Mouse (Mus musculus): ENCODE measurements around the gene Ypel3. TPM values are rescaled to one million over a fixed set of nuclear protein-coding genes. Genes with fewer than 3 reads are reported as not detected.

Gene Ypel3
- total RNA-seq, 2 experiments from 2014 or later: 63.7 to 74.0 TPM

DNA sequence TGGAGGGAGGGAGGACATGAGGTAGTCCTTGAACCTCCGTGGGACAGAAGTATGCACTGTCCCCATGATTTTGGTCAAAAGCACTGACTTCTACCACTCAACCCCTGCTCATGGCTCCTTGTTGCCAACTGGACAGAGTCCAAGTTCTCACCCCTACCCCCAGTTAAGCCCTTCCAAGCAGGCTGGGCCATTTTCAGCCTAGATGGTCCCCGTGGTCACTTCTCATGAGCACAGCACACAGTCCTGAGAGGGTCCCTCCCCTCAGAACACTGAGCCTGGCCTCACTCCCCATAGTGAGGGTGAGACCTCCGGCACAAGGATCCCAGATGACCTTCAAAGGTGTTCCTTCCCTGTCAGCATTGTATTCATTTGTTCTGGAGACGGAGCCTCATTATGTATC lies 12.4 kb downstream of the Ypel3 start:
- intact Hi-C loops (cut with DNase I): no loop called here
- DNase-seq (ENCODE audit: low spot score): no peak

DNA sequence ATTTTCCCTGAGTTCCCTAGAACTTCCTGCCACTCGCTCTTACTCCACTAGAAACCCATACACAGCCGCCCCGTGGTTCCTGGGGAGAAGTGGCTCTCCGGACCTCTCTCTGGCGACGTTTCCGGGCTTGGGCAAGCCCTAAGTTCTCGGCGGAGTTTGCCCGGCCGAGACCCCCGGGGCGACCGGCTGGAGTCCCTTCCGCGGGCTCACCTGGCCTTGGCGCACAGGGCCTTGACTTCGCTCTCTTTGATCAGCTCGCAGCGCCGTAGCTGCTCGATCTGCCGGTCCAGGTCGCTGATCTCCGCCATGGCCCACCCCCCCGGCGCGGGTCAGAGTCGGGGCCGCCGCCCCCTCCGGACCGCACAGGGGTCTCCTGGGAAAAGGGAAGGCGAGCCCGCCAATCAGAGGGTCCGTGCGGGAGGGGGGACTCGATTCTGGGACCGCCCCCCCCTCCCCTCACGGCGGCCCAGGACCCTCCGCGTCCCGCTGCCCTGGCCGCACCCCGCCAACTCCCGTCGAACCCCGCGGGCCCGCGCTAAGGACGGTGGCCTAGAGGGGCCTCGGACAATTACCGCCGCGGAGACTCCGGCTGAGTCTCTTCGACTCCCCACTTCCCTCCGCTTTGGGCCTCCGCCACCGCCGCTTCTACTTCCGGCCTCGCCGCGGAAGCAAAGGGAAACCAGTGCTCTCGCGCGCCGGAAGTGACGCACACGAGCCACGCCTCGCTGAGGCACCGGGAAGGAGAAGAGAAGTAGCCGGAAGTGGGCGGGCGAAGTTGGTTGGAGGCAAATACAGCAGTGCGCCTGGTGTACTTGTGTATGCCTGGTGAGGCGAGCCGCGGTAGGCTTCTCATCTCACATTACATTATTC lies 15.3 kb downstream of the Ypel3 start, which contains the start of gene Ppp4c:
Gene Ppp4c, minus strand, starts transcription at position 646 of the 870 bp plus-strand sequence.
- intact Hi-C loops (cut with DNase I): no loop called here
- DNase-seq (ENCODE audit: low spot score): peak; percentile 93

DNA sequence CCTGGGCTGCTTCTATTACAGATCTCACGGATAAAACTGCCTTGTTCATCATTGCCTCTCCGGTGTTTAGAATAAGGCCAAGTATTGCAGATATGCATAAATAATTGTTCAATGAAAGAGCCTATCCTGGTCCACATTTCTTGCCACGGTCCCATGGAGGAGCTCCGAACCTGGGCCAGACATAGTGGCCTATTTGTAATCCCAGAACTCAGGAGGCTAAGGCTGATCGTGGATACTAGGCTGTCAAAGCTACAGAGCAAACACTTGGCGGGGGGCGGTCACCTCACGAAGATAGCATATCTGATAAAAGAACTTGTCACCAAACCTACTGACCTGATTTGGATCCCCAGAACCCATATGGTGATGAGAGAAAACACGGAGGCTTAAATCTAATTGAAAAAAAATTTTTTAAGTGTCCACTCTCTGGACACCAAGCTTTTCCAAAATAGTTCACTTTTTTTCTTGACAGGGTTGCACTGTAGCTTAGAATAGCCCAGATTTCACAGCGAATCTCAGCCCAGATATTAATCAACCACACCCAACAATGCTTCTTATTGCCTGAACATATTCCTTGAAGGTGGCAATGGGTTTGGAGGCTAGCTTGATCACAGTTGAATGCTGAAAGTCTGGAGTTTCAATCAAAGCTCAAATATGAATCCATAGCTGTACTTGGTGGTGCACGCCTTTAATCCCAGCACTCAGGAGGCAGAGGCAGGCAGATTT lies 16.1 kb downstream of the Ypel3 start:
- no peak for DNase-seq (ENCODE audit: low spot score)
- intact Hi-C loops (cut with DNase I): no loop called here

DNA sequence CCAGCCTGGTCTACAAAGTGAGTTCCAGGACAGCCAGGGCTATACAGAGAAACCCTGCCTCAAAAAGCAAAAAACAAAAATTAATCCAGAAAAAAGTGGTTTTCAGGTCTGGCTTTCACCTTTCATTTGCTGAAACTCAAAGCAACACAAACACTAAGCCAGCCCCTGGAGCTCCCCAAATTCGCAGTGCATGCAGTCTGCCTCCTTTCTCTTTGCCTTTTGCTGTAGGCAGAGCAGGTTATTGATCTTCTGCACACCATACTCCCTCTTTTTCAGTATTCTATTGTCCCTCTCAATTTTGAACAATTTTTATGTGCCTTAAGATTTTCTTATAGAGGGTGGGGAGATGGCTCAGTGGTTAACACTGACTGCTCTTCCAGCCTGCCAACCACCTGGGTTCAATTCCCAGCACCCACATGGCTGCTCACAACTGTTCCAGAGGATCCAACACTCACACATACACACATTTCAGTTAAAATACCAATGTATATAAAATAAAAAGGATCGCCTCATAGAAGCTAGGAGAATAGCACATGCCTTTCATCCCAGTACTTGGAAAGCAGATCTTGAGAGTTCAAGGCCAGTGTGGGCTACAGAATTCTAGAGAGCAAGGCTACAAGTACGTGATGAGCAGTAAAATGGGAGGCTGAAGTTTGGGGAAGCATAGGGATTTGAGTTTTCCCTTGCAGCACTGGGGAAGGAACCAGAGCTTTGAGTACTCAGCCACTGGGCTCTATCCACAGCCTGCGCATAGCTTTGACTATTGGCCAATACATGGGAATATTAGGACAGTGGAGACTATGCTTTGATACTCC lies 16.9 kb downstream of the Ypel3 start:
- intact Hi-C loops (cut with DNase I): no loop called here
- no peak for DNase-seq (ENCODE audit: low spot score)

DNA sequence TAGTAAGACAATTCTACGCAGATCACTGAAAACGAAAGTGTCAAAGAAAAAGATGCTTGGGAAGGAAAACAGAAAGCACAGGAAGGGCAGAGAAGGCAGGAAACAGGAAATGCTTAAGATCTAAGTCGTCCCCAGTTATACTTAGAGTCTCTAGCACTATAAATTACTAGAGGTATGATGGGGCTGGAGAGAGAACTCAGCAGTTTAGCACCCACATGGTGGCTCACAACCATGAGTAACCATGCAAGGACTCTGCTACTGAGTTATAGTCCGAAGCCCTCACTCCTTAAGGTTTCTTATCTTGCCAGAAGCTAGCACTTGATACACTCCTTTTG lies 17.5 kb downstream of the Ypel3 start:
- DNase-seq (ENCODE audit: low spot score): no peak
- intact Hi-C loops (cut with DNase I): no loop called here

DNA sequence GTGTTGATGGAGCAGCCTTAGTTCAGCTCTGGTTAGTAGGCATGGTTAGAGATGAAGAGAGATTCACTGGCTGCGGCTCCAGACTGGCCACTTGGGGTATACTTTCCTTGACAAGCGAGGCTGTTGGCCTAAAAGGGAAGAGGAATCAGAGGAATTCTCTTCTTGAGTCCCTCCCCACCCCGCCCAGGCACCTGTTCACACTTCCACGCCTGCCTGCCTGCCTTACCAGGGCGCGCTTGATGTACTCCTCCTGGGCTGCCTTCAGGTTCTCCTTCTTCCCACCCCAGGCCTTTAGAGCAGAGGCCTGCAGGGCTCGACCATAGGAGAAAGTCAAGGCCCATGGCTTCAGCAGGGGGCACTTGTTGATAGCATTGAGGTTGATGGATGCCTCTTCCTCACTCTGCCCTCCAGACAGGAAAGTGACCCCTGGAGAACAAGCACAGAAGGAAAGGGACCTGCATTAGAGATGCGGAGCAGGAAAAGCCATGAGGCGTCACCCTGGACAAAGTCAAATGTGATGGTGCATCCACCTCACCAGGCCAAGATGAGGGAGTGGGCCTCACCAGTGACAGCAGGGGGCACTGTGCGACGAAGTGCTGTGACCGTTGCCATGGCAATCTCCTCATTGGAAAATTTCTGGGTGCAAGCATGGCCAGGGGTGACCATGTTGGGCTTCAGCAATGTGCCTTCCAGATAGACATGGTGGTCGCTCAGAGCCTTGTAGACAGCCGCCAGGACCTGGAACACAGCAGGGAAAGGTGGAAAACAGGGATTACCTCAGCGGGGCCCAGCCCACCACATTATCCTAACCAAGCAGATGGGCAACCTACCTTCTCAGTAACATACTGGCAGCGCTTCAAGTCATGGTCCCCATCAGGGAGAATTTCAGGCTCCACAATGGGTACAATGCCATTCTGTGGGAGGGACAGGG lies 18.9 kb downstream of the Ypel3 start:
- intact Hi-C loops (cut with DNase I): no loop called here

DNA sequence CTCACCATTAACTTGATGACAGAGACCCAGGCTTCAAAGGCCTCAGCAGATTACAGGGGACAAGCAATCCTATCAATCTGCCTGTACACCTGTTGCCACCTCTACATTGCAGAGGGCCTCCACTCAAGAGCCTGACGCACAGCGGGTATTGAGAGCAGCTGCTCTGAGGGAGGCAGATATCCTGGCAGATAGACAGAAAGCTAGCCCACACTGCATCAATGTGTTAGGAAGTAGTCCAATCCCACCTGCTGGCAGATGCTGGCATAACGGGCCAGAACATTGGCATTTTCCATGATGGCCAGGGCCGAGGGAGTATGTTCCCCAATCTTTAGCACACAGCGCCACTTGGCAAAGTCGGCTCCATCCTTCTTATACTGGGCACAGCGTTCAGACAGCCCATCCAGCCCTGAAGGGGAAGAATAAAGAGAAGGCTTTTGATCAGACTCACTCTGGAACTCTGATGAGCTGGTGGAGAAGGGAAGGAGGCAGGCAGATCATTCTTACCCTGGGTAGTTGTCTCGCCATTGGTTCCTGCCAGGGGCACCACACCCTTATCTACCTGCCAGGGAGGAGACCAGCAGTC lies 19.7 kb downstream of the Ypel3 start:
- no peak for DNase-seq (ENCODE audit: low spot score)

More for the DNA sequence above, 18.9 kb downstream of the Ypel3 start:
- DNase-seq (ENCODE audit: low spot score): no peak

DNA sequence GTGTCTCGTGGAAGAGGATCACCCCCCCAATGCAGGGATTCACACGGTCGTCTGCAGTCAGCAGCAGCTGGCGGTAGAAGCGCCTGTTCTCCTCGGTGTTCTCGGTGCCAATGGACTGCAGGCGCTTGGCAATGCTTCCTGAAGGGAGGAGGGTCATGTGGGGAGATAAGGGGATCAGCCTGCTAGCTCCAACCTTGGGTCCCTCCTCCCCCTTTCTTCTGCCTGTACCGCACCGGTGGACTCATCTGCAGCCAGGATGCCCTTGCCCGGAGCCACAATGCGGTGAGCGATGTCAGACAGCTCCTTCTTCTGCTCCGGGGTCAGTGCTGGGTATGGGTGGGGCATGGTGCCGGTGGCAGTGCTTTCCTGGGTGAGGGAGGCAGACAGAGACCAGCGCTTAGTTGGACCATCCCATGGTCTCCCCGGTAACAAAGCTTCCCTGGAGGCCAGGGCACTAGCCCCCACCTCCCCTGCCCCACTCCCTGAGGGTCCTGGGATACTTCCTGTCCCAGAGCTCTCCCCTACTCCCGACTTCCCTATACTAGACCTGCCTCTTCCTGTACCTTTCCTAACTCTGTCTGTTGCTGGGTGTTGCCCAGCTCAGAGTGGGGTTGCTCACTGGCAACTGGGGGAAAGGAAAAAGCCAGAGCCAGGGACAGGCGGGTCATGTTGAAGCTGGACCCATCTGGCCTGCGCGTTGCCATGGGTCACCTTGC lies 20.8 kb downstream of the Ypel3 start, which contains the start of gene Fam57b:
Gene Fam57b, plus strand, starts transcription at position 258 of the 716 bp plus-strand sequence.
- intact Hi-C loops (cut with DNase I): no loop called here

More for the DNA sequence above, 19.7 kb downstream of the Ypel3 start:
- intact Hi-C loops (cut with DNase I): no loop called here

DNA sequence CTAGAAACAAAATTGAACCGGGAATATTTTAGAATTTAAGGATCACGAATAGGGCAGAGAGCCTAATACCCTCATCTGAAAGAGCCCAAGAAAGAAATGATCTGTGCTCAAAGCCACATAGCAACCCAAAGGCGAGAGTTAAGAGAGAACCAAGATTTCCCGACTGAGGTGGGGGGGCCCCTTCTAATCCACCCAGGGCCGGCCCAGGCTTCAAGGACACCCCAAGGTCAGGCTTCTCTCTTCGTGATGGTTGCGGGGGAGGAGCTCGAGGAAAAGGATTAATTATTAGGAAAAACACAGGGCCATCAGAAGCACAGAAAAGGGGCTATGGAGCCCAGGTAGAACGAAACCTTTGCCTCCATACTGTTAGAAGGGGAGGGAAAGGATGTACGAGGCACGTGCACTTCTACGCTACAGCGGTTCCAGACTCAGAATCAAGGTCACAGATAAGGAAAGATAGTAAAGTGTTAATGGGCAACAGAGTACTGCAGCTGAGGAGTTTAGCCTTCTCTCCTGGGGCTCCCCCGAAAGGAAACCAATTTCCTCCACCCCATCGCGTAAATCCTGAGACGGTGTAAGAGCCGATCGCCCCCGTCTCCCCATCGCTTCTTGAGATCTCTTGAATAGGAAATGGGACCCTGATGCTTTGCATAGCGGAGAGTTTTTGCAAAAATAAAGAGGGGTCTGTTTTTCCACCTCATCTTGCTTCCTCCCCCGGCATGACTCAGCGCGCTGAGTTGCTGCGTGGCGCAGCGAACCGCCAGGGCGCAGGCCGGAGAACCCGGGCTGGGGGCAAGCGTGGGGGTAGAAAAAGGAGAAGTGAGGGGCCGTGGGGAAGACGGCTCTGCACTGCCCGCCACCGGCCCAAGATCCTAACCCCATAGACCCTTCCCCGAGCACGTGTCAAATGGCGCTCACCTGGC lies 21.6 kb downstream of the Ypel3 start:
- DNase-seq (ENCODE audit: low spot score): no peak
- intact Hi-C loops (cut with DNase I): no loop called here

More for the DNA sequence above, 20.8 kb downstream of the Ypel3 start, which contains the start of gene Fam57b:
- DNase-seq (ENCODE audit: low spot score): no peak

DNA sequence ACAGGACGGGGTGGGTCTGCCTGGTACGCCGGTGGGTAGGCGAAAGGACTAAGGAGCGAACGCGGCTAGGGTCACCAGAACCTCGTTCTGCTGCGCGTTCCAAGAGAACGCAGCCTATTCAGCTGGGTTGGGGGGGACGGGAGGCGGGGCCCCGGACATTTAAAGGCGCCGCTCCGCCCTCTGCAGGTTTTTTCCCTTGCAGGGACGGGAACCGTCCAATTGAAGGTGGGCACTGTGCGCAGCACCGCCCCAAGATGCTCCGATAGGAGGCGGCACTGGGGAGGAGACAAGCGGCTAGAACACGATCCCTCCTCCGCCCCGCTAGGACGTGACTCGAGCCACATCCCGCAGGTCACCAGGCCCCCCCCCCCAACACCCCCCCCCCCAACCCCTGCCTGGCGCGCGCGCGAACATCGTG lies 22.3 kb downstream of the Ypel3 start:
- intact Hi-C loops (cut with DNase I): no loop called here
- DNase-seq (ENCODE audit: low spot score): peak; percentile 98

DNA sequence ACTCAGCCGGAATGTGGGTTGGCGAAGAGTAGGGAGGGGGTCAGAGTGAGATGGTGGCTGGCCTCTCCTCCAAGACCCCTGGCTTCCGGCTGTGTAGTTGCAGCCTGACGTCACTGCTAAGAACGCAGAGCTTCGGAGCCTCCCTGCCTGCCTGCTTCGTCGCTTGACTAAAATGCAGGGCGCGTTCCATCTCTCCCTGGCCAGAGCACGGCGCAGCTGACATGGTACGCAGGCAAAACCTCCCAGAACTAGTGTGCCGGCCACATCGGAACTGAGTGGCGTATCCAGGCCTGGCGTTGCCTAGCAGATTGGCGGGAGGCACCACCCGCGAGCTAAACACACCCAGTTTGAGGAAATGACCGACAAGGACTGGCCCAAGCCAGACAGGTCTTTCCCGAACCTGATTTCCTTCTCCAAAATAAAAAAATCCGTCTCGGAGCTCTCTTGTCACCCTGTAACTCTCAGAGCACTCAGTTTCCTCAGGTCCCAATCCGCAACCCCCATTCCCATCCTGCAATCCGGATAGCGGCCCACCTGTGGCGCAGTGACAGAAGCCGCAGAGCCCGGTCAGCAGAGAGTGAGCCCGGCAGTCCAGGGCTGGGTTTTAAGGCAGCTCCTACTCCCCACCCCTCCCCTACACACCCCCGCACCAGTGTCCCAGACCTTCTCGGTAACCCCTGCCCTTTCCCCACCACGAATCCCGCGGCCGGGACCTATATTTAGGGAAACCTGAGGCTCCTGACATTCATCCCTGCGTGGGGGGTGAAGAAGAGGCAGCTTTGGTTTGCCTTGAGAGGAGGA lies 22.9 kb downstream of the Ypel3 start:
- intact Hi-C loops (cut with DNase I): loop anchor here (5.0 kb wide), 1 partner anchor 233 kb away; no protein-coding TSS in a partner anchor
- no peak for DNase-seq (ENCODE audit: low spot score)

DNA sequence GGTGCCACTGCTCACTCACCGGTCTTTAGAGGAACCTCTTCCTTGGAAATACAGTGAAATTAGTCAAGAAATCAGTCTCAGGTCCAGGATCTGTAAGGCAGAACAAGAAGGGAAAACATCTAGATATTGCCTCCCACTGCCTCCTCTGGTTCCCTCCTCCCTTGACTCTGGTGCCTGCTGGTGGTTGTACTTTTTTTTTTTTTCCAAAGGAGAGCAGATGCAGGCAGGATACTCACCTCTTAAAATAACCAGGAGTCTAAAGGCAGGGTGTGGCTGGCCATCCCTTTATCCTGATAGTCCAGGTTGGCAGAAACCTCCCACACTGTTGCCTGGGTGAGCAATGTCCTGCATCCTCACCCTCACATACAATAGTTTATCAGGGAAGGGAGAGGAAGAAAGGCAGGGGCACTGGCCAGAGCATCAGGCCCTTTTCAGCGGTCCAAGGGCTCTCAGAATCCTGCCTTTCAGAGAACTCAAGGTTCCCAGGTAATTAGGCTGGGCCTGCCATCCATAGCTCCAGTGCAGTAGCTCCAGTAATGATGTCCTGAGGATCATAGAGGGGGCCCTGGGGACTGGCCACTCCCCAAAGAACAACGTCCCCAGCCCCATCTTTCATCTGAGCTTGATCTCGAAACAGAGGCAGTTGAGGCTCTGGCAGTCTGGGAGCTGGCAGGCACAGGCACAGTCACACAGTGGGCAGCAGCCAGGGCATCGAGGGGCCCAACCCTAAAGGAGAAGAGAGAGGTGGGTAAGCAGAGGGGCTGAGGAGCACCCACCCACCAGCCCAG lies 23.7 kb downstream of the Ypel3 start:
- intact Hi-C loops (cut with DNase I): loop anchor here (5.0 kb wide), 1 partner anchor 232 kb away; no protein-coding TSS in a partner anchor
- DNase-seq (ENCODE audit: low spot score): no peak

DNA sequence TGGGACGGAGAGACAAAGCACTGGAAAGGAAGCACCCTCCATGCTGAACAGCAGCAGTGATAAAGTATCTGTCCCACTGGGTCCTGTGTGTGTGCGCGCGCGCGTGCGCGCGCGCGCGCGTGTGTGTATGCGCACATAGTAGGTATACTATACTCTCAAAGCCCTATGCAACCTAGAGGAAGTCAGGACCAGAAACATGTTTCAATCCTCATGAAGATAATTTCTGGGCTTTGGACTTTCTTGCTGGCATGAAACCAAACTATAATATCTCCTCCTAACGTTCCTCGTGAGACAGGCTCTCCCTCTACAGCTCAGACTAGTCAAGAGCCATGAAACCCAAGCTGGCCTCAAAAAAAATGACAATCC lies 24.3 kb downstream of the Ypel3 start:
- intact Hi-C loops (cut with DNase I): loop anchor here (5.0 kb wide), 1 partner anchor 231 kb away; no protein-coding TSS in a partner anchor
- no peak for DNase-seq (ENCODE audit: low spot score)

DNA sequence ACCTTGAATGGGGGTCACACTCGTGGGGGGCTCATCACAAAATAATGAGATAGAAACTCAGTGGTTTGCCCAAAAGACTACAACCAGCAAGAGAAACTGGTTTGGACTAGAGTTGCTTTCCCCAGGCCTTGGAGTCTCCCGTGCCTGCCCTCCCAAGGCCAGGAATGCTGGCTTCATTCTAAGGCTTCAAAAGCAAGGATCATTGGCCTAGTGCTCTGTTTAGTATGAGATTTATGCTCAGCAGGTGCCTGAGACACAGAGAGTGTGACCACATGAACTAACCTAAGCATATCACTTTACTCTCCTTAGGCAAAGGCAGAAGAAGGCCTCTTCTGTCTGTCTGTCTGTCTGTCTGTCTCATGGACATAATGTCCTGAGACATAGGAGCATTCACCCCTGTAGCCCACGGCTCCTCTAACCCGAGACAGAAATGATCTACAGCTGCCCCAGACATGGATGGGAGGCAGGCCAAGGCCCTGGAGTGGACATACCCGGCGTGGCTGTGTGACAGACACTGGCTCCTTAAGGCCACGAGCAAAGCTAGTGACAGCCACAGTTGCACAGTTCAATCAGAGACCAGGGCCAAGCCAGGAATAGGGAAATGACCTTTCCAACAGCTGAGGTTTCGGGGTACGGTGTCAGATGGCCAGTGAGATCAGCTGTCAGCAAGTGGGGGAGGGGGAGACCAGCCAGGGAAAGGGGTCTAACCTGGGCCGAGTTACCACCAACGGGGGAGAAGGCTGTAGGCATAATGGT lies 25.6 kb downstream of the Ypel3 start:
- intact Hi-C loops (cut with DNase I): loop anchor here (5.0 kb wide), 1 partner anchor 230 kb away; no protein-coding TSS in a partner anchor
- no peak for DNase-seq (ENCODE audit: low spot score)

DNA sequence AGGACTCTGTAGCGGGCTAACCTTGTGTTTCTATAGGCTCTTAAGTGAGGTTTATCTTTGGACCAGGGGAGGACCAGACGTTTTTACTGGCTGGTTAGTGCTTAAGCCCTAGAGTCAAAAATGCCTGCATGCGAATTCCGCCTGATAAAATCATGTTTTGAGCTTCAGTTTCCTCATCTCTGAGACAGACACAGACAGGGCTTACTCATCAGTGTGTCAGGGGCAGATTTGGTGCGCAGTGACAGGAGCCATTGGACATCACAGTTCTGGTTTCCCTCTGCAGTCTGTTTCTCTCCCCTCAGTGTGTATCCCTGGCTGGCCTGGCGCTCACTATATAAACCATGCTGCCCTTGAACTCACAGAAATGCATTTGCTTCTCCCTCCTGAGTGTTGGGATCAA lies 26.4 kb downstream of the Ypel3 start:
- DNase-seq (ENCODE audit: low spot score): no peak
- intact Hi-C loops (cut with DNase I): loop anchor here (5.0 kb wide), 1 partner anchor 229 kb away; no protein-coding TSS in a partner anchor

All from heart, postnatal 25 days (tissue).